Mouse (Mus musculus) right cerebral cortex, postnatal 14 days (tissue): ENCODE data around the gene Col19a1.
A peak's percentile ranks its signal among the peaks of the same experiment; 100 is the strongest.
"Not testable (repeated sequence)": the region's sequence is repeated elsewhere in the genome, so short reads cannot be mapped to it uniquely, and the experiment has no call there.

ENCODE experiments used
- DNase-seq: peaks from one replicate; pipeline ENCODE4 v3.0.0; 2022

The Col19a1 gene

GRCm38 (mm10) chr1:24587141-24587541 lies at the start of gene Col19a1:
Gene Col19a1 (minus strand): TSS chr1:24587472.
- peak; percentile 23 for DNase-seq

GRCm38 (mm10) chr1:24633553-24634132 lies 46.4 kb upstream of the Col19a1 start:
- DNase-seq = no peak

GRCm38 (mm10) chr1:24612556-24612955 lies 25.3 kb upstream of the Col19a1 start:
- not testable (repeated sequence) for DNase-seq

GRCm38 (mm10) chr1:24595096-24595495 lies 7.8 kb upstream of the Col19a1 start:
- no peak for DNase-seq

GRCm38 (mm10) chr1:24586370-24587140 lies 717 bp downstream of the Col19a1 start:
- peak; percentile 68 for DNase-seq

- DNase-seq = no peak
These were observed 14.7 kb downstream of the Col19a1 start for GRCm38 (mm10) chr1:24572602-24573001.

GRCm38 (mm10) chr1:24564113-24564512 lies 23.2 kb downstream of the Col19a1 start:
- DNase-seq = no peak

GRCm38 (mm10) chr1:24558005-24558404 lies 29.3 kb downstream of the Col19a1 start:
- no peak for DNase-seq

- DNase-seq = no peak
These were observed 33.8 kb downstream of the Col19a1 start for GRCm38 (mm10) chr1:24553462-24553861.

GRCm38 (mm10) chr1:24550560-24551280 lies 36.6 kb downstream of the Col19a1 start:
- DNase-seq = no peak

- DNase-seq = no peak
These were observed 37.2 kb downstream of the Col19a1 start for GRCm38 (mm10) chr1:24550031-24550430.

GRCm38 (mm10) chr1:24549050-24549449 lies 38.2 kb downstream of the Col19a1 start:
- no peak for DNase-seq

GRCm38 (mm10) chr1:24547574-24547973 lies 39.7 kb downstream of the Col19a1 start:
- no peak for DNase-seq

GRCm38 (mm10) chr1:24539852-24540251 lies 47.4 kb downstream of the Col19a1 start:
- DNase-seq = no peak

GRCm38 (mm10) chr1:24527194-24527593 lies 60.1 kb downstream of the Col19a1 start:
- DNase-seq = no peak

- no peak for DNase-seq
These were observed 69.8 kb downstream of the Col19a1 start for GRCm38 (mm10) chr1:24517462-24517861.

- DNase-seq = no peak
These were observed 71.9 kb downstream of the Col19a1 start for GRCm38 (mm10) chr1:24515341-24515740.

- no peak for DNase-seq
These were observed 75.7 kb downstream of the Col19a1 start for GRCm38 (mm10) chr1:24511536-24511935.

GRCm38 (mm10) chr1:24495400-24495799 lies 91.9 kb downstream of the Col19a1 start:
- DNase-seq = no peak

GRCm38 (mm10) chr1:24484161-24484560 lies 103.1 kb downstream of the Col19a1 start:
- DNase-seq = no peak

GRCm38 (mm10) chr1:24471096-24471710 lies 116.1 kb downstream of the Col19a1 start:
- no peak for DNase-seq

GRCm38 (mm10) chr1:24470633-24471032 lies 116.6 kb downstream of the Col19a1 start:
- no peak for DNase-seq

- no peak for DNase-seq
These were observed 125.9 kb downstream of the Col19a1 start for GRCm38 (mm10) chr1:24461305-24461887.
